Mouse (Mus musculus): Measurements from ENCODE around the gene Prkca. TPM values are rescaled to one million over a fixed set of nuclear protein-coding genes. Genes with fewer than 3 reads are reported as not detected.
"Not testable (repeated sequence)": the region's sequence is repeated elsewhere in the genome, so short reads cannot be mapped to it uniquely, and the experiment has no call there.

The Prkca gene
- polyA plus RNA-seq, 1 experiment from 2014 or later: 3.4 TPM

DNA sequence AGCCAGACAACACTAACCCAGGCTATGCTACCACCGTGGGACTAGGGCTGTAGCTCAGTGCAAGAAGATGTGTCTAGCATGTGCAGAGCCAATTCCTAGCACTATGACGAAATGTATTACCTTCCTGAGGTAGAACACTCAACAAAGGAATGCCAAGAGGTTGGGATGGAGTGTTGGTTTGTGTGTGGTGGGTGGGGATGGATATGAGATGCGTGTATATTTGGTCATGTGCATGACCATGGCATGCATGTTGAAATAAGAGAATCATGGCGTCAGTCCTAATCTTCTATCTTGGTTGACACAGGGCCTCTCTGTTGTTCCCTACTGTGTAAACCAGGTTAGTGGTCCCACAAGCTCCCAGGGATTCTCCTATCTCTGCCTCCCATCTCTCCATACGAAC lies 225.5 kb downstream of the Prkca start:
- no peak overlapping the region for H3K4me3 ChIP-seq
- no peaks in the 10 kb centered on the region for H3K27me3 ChIP-seq (replicated peaks; ENCODE audit: low read depth, poor library complexity, severe bottlenecking)
- H3K9me3 ChIP-seq: no peaks in the 10 kb centered on the region
- H3K36me3 ChIP-seq (replicated peaks): no peaks in the 10 kb centered on the region
- no peak for DNase-seq (ENCODE audit: low spot score)
- H3K4me1 ChIP-seq: no peaks in the 10 kb centered on the region
- 89% methylated on average over 5 of the region's 5 CpGs for WGBS
- no peak overlapping the region for H3K27ac ChIP-seq (replicated peaks)

DNA sequence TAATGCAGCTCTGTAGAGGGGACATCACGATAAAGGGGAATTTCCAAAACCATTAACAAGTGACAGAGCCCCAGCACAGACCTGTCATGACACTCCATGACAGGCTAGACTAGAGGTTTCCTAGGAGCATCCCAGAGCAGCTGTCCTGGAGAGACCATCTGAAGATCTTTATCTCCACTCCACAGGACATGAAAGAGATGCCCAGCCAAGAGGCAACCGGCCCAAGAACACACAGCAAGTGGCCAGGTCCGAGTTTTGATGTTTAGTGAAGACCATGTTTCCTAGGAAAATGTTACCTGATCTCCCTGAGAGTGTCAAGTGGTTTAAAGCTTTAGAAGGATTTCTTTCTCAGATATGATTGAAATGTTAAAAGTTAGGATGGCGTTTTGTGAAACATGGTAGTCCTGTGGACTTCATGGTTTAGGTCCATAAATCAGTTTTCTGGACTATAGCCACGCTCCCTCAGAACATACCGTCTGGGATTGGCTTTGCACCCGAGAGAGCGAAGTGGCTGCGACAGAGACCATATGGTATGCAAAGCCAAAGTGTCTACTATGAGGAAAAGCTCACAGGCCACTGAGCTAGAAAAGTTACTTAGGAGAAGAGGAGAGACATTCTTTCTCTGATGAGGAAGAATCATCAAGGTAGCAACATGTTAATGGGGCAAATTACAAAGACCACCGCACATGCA lies 226.2 kb downstream of the Prkca start:
- Histone ChIP-seq H3K27ac (replicated peaks) (no peak overlapping the region), H3K27me3 (replicated peaks; ENCODE audit: low read depth, poor library complexity, severe bottlenecking) (no peaks in the 10 kb centered on the region), H3K4me1 (no peaks in the 10 kb centered on the region), H3K36me3 (replicated peaks) (no peaks in the 10 kb centered on the region), H3K4me3 (no peak overlapping the region), H3K9me3 (no peaks in the 10 kb centered on the region)
- WGBS: 89% methylated on average over 10 of the region's 10 CpGs
- no peak for DNase-seq (ENCODE audit: low spot score)

DNA sequence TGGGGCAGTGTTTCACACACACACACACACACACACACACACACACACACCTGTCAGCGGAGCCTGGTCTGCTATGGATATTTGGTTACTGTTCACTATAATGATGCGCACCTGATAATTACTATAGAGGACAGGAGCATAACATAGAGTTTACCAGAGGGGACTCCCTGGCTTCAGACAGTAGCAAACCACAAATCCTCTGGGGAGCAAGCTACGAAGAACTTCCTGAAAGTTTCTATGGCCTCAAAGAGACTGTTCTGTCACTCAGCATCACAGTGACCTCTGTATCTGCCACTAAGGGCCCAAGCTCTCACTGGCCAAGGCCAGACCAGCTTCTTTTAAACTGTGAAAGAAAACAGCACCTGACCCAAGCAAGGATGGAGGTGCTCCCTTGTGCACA lies 229.6 kb downstream of the Prkca start:
- Histone ChIP-seq H3K27ac (replicated peaks) (no peak overlapping the region), H3K4me1 (no peaks in the 10 kb centered on the region), H3K27me3 (replicated peaks; ENCODE audit: low read depth, poor library complexity, severe bottlenecking) (no peaks in the 10 kb centered on the region), H3K36me3 (replicated peaks) (no peaks in the 10 kb centered on the region), H3K4me3 (no peak overlapping the region), H3K9me3 (no peaks in the 10 kb centered on the region)
- no peak for DNase-seq (ENCODE audit: low spot score)
- WGBS: 88% methylated on average over 3 of the region's 3 CpGs

DNA sequence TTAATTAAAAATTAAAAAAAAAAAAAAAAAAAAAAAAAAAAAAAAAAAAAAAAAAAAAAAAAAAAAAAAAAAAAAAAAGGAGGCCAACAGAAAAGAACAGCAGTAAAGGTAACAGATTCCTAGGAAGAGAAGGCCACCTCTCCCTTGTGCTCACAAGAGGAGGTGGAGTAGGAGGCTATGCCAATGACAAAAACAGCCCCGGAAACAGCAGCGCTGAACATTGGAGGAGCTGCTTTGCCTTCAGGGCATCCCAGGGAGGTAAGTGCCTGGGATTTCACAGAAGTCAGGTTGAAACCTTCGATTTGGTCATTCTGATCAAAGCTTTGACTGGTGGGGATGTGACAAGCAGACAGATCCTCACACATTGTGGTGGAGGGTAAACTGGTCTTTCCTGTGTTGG lies 231.3 kb downstream of the Prkca start:
- Histone ChIP-seq H3K27me3 (replicated peaks; ENCODE audit: low read depth, poor library complexity, severe bottlenecking) (no peaks in the 10 kb centered on the region), H3K27ac (replicated peaks) (no peak overlapping the region), H3K4me1 (no peaks in the 10 kb centered on the region), H3K9me3 (no peaks in the 10 kb centered on the region), H3K36me3 (replicated peaks) (no peaks in the 10 kb centered on the region), H3K4me3 (no peak overlapping the region)
- WGBS: 49% methylated on average over 3 of the region's 3 CpGs
- DNase-seq (ENCODE audit: low spot score): no peak

DNA sequence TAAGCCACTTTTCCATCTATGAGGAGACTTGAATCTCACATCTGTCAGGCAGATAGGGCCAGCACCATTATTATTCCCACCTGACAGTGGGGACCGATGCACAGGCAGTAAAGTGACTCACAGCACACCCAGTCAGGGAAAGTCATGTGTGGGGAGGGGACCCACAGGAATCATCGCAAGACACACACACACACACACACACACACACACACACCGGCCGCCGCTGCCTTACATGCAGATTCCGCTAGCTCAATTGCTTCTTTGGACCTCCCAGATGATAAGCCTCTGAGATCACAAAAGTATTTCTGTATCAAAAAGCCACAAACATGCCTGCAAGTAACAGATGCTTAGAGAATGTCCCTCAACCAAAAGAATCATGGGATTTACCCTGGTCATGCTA lies 239.6 kb downstream of the Prkca start:
- WGBS: 93% methylated on average over 6 of the region's 6 CpGs
- DNase-seq (ENCODE audit: low spot score): no peak
- Histone ChIP-seq H3K4me1 (0 out of 2 replicates have a peak, but pooled peaks cover 3% of the 10 kb centered on the region), H3K36me3 (replicated peaks) (no peaks in the 10 kb centered on the region), H3K27me3 (replicated peaks; ENCODE audit: low read depth, poor library complexity, severe bottlenecking) (no peaks in the 10 kb centered on the region), H3K27ac (replicated peaks) (no peak overlapping the region), H3K4me3 (no peak overlapping the region), H3K9me3 (no peaks in the 10 kb centered on the region)

DNA sequence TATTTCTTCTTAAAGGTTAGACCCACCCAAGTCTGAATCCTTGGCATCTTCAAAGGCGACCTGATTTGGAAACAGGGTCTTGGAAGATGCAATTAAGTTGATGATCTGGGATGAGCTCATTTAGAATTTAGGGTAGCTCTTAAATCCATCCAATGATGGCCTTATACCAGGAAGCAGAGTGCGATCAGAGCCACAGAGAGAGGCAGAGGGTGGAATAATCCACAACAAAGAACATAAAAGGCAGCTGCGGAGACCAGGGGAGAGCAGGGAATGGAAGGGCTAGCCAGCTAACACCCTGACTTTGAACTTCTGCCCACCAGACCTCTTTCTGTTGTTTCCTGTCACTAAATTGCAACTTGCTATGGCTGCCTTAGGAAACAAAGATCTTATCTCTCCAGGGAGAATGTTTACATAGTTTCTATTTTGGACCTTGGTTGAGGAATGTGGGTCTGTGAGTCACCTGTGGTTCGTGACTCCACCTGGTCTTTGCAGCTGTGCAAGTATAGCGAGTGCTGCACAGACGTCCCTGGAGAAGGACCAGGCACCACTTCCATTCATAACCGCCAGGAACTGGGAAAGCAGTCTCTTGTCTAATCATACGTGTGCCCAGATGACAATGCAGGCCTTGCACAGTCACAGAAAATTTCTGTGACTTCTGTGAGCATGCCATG lies 242.3 kb downstream of the Prkca start:
- Histone ChIP-seq H3K27ac (replicated peaks) (no peak overlapping the region), H3K4me1 (0 out of 2 replicates have a peak, but pooled peaks cover 3% of the 10 kb centered on the region), H3K4me3 (no peak overlapping the region), H3K36me3 (replicated peaks) (no peaks in the 10 kb centered on the region), H3K9me3 (no peaks in the 10 kb centered on the region), H3K27me3 (replicated peaks; ENCODE audit: low read depth, poor library complexity, severe bottlenecking) (no peaks in the 10 kb centered on the region)
- DNase-seq (ENCODE audit: low spot score): no peak
- 82% methylated on average over 8 of the region's 8 CpGs for WGBS

DNA sequence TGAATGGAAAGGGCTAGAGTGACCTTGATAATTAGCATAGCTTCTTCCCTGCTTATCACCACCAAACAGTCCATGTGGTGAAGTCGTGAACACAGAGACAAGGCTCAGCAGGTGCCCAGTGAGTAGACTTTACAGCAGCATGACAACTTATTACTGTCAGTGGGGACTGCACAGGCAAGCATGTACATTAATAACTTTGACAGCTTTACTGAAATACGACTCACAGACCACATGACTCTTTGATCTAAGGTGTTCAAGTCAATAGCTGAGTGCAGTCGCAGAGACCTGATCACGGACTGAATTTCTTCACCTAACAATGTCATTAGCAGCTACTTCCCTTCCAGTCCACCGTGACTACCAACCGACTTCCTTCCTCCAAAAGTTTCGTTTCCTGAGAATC lies 245.4 kb downstream of the Prkca start:
- Histone ChIP-seq H3K27me3 (replicated peaks; ENCODE audit: low read depth, poor library complexity, severe bottlenecking) (no peaks in the 10 kb centered on the region), H3K4me1 (no peaks in the 10 kb centered on the region), H3K36me3 (replicated peaks) (no peaks in the 10 kb centered on the region), H3K4me3 (no peak overlapping the region), H3K9me3 (no peaks in the 10 kb centered on the region), H3K27ac (replicated peaks) (no peak overlapping the region)
- 91% methylated on average over 7 of the region's 7 CpGs for WGBS
- DNase-seq (ENCODE audit: low spot score): no peak

DNA sequence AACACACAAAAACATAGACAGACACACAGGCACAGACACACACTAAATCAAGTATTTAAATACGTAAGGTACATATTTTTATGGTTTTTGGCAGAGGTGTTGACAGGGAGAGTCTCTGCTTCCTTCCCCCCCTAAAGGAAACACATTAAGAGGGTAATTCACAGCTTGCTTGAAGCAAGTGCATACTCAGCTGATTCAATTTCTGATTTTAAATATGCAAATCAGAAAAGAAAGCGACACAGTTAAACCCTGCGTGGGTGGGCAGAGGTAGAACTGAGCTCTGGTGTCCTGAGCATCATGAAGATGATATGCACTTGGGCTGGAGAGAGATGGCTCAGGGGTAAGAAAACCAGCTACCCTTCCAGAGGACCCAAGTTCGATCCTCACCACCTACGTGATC lies 248.9 kb downstream of the Prkca start:
- no peak overlapping the region for H3K4me3 ChIP-seq
- DNase-seq (ENCODE audit: low spot score): no peak
- no peaks in the 10 kb centered on the region for H3K36me3 ChIP-seq (replicated peaks)
- no peak overlapping the region for H3K27ac ChIP-seq (replicated peaks)
- peaks cover 2% of the 10 kb centered on the region; the same call in 1 of the 2 replicates for H3K4me1 ChIP-seq
- H3K27me3 ChIP-seq (replicated peaks; ENCODE audit: low read depth, poor library complexity, severe bottlenecking): no peaks in the 10 kb centered on the region
- 91% methylated on average over 5 of the region's 5 CpGs for WGBS
- no peaks in the 10 kb centered on the region for H3K9me3 ChIP-seq

DNA sequence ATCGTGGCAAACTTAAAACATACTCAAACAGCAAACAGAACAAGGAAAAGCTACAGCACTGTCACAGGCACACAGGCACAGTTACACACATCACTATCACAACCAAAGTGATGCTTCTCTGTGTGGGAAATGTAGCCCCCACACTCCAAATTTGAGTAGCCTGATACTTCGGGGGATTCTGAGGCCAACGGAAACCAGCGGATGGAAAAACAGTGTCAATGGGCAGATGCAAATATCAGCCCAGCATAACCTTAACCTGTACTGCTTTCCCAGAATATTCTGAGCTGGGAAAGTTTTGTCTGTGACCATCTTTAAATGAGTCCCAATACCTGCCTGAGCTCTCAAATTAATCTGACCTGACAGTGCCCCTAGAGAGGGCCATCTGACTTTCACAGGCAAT lies 250.5 kb downstream of the Prkca start:
- no peaks in the 10 kb centered on the region for H3K27me3 ChIP-seq (replicated peaks; ENCODE audit: low read depth, poor library complexity, severe bottlenecking)
- 88% methylated on average over 4 of the region's 4 CpGs for WGBS
- peaks cover 2% of the 10 kb centered on the region; the same call in 1 of the 2 replicates for H3K4me1 ChIP-seq
- H3K9me3 ChIP-seq: no peaks in the 10 kb centered on the region
- DNase-seq (ENCODE audit: low spot score): no peak
- H3K36me3 ChIP-seq (replicated peaks): no peaks in the 10 kb centered on the region
- H3K27ac ChIP-seq (replicated peaks): no peak overlapping the region
- H3K4me3 ChIP-seq: no peak overlapping the region

DNA sequence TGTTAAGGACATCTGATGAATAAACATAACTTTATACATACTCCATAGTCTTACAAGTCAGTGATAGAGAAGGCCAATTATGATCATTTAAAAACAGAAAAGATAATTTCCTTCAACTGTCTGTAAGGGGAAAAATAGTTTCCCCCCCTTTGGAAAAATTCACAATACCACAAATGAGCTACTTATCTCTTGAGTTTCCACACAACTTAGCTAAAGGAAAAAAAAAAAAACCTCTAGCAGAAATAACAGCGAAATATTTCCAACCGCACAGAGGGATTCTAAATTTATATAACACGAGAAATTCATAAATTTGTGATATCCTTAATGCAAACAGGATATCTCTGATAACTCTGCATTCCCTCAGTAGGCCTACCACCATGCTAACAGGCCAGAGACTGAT lies 252.5 kb downstream of the Prkca start:
- no peak for DNase-seq (ENCODE audit: low spot score)
- no peaks in the 10 kb centered on the region for H3K9me3 ChIP-seq
- H3K4me3 ChIP-seq: no peak overlapping the region
- peaks cover 2% of the 10 kb centered on the region; the same call in 1 of the 2 replicates for H3K4me1 ChIP-seq
- WGBS: 94% methylated on average over 3 of the region's 3 CpGs
- H3K27ac ChIP-seq (replicated peaks): no peak overlapping the region
- no peaks in the 10 kb centered on the region for H3K36me3 ChIP-seq (replicated peaks)
- no peaks in the 10 kb centered on the region for H3K27me3 ChIP-seq (replicated peaks; ENCODE audit: low read depth, poor library complexity, severe bottlenecking)

DNA sequence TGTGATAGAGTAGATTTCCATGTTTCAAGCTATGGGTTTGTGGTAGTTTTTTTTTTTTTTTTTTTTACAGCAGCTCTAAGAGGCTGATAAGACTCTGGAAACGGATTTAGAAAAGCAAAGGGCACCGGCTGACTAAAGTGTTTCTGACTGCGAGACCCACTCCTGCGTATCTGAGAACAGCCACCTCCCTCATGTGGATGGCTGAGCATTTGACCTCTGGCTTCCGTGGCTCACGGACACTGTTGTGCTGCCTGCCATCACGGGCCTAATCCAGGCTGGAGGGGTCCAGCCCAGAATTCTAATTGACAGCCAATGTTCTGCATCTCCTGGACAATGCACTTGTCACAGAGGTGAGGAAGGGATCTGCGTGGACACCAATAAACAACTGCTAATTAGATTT lies 253.0 kb downstream of the Prkca start:
- Histone ChIP-seq H3K27me3 (replicated peaks; ENCODE audit: low read depth, poor library complexity, severe bottlenecking) (no peaks in the 10 kb centered on the region), H3K4me1 (peaks cover 2% of the 10 kb centered on the region; the same call in 1 of the 2 replicates), H3K36me3 (replicated peaks) (no peaks in the 10 kb centered on the region), H3K27ac (replicated peaks) (no peak overlapping the region), H3K9me3 (no peaks in the 10 kb centered on the region), H3K4me3 (no peak overlapping the region)
- no peak for DNase-seq (ENCODE audit: low spot score)
- WGBS: 52% methylated on average over 8 of the region's 8 CpGs

DNA sequence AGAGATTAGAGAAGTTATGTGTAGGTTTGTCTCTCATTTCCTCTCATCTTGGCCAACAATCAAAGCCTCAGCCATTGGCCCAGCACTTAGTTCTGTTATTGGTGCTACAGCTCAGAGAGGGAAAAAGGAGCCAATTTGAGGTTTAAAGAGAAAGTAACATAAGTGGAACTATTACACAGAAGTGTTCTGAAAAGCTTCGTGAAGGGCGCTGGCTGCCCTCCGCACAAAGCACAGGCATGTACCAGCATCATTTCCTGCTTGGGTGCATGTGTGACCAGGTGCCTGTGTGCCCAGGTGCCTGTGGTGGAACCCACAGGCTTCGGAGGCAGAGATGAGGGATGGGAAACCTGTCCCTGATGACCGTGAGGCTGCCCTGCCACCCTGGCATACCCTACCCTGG lies 255.7 kb downstream of the Prkca start:
- Histone ChIP-seq H3K27me3 (replicated peaks; ENCODE audit: low read depth, poor library complexity, severe bottlenecking) (no peaks in the 10 kb centered on the region), H3K4me1 (peaks cover 2% of the 10 kb centered on the region; the same call in 1 of the 2 replicates), H3K4me3 (no peak overlapping the region), H3K27ac (replicated peaks) (no peak overlapping the region), H3K9me3 (no peaks in the 10 kb centered on the region), H3K36me3 (replicated peaks) (no peaks in the 10 kb centered on the region)
- DNase-seq (ENCODE audit: low spot score): no peak
- 94% methylated on average over 5 of the region's 5 CpGs for WGBS

DNA sequence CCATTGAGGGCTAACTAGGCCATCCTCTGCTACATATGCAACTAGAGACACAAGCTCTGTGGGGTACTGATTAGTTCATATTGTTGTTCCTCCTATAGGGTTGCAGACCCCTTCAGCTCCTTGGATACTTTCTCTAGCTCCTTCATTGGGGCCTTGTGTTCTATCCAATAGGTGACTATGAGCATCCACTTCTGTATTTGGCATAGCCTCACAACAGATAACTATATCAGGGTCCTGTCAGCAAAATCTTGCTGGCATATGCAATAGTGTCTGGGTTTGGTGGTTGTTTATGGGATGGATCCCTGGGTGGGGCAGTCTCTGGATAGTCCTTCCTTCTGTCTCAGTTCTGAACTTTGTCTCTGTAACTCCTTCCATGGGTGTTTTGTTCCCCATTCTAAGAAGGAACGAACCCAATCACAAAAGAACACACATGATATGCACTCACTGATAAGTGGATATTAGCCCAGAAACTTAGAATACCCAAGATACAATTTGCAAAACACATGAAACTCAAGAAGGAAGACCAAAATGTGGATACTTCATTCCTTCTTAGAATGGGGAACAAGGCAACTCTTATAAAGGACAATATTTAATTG lies 256.5 kb downstream of the Prkca start:
- not testable (repeated sequence) for H3K27ac ChIP-seq (replicated peaks); H3K4me3 ChIP-seq; H3K9me3 ChIP-seq; DNase-seq (ENCODE audit: low spot score); H3K4me1 ChIP-seq; H3K36me3 ChIP-seq (replicated peaks); H3K27me3 ChIP-seq (replicated peaks; ENCODE audit: low read depth, poor library complexity, severe bottlenecking)
- WGBS: 93% methylated on average over 1 of the region's 1 CpGs
